Mouse (Mus musculus) right cerebral cortex, postnatal 4 days (tissue): ENCODE measurements around the gene Gm20388.

Experiments
- DNase-seq: peaks from one replicate; pipeline ENCODE4 v3.0.0-alpha.2; 2022

The Gm20388 gene

DNA sequence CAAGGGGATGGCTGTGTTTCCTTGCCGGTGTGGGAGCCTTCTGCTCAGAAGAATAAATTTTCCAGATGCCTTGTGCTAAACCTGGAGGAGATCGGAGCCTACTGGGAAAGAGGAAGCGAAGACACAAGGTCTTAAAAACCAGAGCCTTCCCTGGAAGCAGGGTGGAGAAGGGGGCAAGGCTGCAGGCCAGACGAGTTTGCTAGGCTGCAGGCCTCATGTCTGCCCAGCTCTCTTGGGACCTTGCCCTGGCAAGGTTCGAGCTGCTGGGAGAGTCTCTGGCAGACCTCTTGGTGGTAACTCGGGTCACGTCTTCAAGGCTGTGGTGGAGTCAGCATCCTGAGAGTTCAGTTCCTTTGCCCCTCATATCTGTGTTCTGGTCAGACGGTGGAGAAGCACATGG is 324.2 kb downstream of the Gm20388 start:
- DNase-seq = no peak

GRCm38 (mm10) chr8:120243222-120243621 is 332.6 kb downstream of the Gm20388 start:
- DNase-seq = no peak

DNA sequence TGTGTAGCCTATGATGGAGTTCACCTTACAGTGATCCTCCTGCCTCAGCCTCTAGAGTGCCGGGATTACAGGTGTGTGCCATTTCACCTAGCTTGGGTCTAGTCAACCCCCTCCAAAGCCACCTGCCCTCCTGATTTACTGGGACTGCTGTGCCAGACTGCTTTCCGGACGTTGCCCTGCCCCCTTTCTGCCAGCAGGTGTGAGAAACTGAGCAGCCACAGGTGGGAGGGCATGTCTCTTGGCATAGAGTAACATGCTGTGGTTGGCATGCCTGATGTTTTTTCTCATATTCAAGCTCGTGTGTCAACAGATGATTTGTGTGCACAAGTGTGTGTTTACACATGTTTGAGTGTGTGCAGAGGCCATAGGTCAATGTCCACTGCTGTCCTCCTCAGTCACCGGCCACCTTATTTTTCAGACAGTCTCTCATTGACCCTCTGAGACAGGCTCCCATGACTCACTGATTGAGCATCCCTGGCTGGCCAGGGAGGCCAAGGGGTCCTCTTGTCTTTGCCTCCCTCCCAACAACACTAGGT is 333.3 kb downstream of the Gm20388 start:
- DNase-seq = no peak

GRCm38 (mm10) chr8:120244553-120244952 is 333.9 kb downstream of the Gm20388 start:
- DNase-seq = no peak

GRCm38 (mm10) chr8:120247618-120248017 is 337.0 kb downstream of the Gm20388 start:
- no peak for DNase-seq

DNA sequence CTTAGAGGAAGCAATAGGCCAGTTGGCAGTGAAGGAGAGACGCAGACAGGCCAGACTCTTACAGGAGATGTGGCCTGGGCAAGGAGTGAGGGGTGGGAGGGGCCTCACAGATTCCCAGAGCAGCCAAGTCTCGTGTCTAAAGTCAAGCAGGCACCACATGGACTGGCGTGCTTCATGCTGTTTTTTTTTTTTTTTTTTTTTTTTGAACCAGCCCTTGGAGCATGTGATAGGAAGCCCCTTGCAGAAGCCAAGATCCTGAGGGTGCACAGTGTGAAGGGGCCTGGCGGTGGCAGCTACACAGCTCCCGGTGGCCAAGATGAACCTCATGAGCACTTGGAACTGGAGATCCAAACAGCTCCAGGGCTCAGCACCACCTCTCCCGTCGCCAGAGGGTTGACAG is 337.4 kb downstream of the Gm20388 start:
- no peak for DNase-seq

DNA sequence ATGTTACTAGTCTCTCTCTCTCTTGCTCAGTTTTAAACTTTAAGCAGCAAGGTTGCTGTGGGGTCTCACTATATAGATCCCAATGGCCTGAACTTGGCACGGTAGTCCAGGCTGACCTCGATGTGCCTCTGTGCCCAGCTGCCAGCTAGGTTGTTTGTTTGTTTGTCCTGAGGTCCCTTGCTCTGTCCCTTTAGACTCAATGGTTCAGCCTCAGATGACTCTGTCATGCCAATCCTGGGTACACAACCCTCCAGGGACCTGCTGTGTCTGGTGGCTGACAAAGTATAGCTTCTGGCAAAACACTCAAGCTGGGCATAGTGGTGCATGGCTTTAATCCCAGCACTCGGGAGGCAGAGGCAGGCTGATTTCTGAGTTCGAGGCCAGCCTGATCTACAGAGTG is 337.8 kb downstream of the Gm20388 start:
- no peak for DNase-seq

DNA sequence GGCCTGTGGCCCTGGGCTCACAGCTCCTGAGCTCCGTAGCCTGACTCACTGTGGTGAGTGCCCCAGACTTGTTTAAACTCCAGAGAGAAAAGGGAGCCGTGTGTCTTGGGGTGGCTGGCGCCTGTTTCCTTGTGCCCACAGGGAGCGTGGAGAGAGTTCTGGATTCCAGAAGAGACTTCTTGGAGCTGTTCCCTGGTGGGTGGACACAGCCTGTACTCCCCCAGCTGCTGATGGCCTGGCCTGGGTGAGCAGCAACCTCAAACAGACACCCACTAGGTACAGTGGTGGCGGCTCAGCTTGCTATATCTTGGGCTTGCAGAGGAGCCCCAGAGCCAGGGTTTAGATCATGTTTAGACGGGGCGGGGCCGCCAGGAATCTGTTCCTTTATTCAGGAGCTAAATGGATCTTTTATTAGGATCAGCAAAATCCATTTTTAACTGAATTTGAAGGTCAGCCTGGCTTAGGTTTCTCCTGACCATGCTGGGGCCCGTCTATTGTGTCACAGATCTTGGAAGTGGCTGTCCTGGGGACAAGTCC is 339.2 kb downstream of the Gm20388 start:
- DNase-seq = no peak

DNA sequence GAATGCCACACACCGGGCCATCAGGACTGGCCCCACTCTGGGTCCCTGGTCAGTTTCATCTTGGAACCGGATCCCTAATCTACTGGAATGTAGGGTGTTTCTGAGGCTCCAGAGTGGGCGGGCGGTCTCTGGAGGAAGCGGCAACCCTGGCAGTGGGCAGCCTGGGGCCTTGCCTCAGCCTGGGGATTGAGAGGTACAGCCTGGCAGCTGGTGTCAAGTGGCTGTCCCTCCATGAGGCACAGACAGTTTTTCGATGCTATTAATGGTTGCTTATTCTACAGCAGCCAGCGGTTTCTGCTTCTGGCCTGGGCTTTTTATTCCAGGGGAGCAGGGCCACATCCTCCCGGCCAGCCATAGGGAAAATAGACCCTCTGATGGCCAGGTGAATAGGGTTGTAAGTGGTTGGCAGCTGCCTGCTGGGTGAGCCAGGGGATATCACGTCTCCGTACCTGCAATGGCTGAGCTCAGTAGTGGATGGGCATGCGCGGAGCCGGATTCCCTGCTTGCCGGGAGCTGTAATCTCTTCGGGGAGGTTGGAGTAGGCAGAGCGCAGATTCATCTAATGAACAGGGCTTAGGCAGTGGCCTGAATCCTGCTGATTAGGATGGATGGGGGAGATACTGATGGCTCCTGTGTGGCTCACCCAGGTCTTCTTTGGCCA is 340.2 kb downstream of the Gm20388 start:
- DNase-seq = no peak

- no peak for DNase-seq
Measured at GRCm38 (mm10) chr8:120251411-120252035, 340.9 kb downstream of the Gm20388 start.

- no peak for DNase-seq
Measured at GRCm38 (mm10) chr8:120253626-120254025, 343.0 kb downstream of the Gm20388 start.

DNA sequence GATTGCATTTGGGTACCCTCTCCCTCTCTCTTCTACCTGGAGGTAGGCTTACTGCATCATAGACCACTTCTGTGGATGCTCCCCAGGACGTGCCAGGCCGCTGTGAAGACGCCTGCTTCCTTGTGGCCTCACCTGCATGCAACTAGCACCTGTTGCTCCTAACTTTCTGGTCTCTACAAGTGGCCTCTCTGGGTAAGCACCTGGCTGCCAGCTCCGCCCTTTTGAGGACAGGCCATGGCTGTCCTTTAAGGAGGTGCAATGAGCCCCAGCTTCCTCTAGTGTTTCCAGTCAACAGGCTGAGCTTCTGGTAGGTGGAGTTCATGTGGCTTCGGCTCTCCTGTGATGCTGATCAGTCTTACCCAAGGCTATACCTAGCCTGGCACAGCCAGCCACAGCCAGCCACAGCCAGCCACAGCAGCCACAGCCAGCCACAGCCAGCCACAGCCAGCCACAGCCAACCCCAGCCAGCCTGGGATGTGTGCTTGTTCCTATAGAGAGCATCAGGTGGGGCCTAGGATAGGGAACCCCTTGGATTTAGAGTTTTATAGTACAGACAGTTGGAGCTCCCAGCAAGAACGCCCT is 344.9 kb downstream of the Gm20388 start:
- DNase-seq = no peak

DNA sequence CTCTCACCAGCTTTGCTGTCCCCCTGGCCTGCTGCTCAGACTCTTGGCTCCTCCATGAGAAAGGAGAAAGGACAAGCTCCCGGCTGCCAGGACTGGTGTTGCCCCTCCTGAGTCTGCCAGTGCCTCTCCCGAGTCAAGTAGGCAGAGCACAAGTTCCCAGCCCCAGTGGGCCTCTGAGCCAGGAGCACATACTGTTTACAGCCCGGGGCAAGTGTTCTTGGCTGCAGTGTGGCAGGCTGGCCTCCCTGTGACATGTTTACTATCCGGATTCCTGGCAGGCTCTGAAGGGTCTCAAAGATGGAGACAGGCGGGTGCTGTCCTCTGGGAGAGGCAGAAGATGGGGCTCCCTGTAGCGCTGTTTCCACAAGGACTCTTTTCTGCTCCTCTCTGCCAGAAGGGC is 346.3 kb downstream of the Gm20388 start:
- DNase-seq = no peak

DNA sequence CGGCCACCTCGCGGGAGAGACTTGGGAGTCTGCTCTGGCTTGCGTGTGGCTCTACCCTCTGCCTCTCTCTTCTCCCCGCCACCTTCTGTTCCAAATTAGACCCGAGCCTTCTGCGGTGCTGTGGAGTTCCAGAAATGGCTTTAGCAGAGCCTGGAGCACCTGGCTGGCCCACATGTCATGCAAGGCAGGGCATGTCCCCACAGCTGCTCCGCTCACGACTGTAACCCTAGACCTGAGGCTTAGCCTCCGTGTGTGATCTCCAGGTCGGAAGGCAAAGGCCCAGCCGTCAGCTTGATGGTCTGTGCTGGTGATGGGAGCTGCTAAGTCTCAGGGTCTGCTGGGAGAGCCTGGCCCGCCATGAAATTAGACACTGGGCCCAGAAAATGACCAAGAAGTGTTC is 348.6 kb downstream of the Gm20388 start:
- no peak for DNase-seq

- no peak for DNase-seq
Measured at GRCm38 (mm10) chr8:120260677-120261076, 350.0 kb downstream of the Gm20388 start.

GRCm38 (mm10) chr8:120261338-120262120 is 350.9 kb downstream of the Gm20388 start:
- DNase-seq = no peak

GRCm38 (mm10) chr8:120263879-120264278 is 353.2 kb downstream of the Gm20388 start:
- no peak for DNase-seq

DNA sequence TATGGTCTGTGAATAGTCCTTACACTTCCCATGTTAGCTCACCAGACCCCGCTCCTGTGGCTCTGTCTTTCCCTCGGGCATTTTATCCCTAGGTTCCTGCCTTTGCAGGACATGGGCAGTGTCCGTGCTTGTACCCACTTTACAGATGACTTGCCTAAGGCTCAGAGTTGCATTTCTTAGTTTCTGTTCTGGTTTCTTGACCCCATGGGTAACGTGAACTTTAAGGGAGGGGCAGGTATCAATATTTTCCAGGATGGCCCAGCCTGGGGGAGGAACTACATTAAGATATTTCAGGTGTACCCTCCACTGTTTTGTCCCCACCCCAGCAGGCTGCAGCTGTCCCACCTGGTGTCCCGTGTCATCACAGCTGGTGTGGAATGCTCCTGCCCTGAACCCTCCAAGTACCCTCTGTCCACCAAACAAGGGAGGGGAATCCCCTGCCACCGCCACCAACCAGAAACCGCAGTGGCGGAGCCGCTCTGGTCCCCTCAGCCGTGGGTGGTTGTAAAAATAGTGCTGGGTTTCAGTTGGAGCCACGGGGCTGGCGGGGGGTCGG is 353.8 kb downstream of the Gm20388 start:
- no peak for DNase-seq

GRCm38 (mm10) chr8:120264944-120265453 is 354.4 kb downstream of the Gm20388 start:
- DNase-seq = peak; percentile 84

DNA sequence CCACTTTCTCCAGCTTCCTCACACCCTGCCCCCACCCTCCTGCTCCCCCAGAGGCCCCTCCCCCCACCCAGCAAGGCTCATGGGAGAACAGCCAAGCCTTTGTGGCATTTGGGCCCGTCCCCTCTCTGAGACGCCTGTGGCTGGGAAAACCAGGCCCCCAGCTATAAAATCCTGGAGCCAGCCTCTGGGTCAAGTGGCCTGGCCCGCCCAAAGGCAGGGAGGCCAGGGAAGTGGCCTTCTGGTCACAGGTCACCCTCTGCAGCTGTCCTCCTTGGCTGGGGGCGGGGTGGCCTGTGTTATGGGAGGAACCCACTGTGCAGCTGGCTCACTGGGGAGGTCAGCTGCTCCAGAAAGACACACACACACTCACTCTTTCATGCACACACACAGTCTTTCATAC is 354.8 kb downstream of the Gm20388 start:
- peak; percentile 45 for DNase-seq

DNA sequence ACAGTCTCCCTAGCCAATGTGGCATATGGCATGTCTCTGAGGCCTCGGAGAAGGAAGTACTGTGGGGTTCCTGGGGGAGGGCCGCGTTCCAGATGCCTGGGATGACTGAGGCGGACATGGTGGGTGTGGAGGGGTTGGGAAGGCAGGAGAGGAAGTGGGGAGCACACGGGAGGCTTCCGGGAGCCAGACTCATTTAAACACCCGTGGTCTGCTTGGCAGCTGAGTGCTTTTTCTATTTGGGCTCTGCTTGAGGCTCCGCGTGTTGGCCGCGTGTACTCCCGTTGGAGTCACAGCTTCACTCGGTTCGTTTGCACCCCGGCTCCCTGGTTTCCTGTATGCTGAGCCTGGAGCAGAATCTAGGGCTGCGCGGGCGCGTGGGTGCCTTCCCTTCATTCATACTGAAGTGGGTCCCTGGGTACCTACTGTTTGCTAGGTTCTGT is 357.9 kb downstream of the Gm20388 start:
- no peak for DNase-seq

DNA sequence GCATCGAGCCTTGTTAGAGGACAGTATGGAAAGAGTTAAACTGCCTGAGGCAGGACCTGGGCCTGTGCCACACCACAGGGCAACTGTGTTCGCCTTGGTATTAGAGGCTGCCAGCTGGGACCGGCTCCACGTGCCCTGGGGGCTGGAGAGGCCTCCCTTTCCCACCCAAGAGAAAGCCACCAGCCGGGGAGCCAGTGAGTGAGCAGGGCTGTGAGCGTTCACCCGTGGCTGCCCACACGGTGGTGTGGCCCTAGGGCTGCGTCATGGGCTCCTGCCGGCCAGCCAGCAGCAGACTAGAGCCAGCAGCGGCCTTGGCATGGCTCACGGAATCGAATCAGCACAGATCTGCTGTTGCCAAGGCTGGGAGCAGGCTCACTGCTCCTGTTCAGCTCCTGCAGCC is 359.8 kb downstream of the Gm20388 start:
- DNase-seq = peak; percentile 59

- no peak for DNase-seq
Measured at GRCm38 (mm10) chr8:120273430-120273829, 362.8 kb downstream of the Gm20388 start.
